Mouse (Mus musculus) thymus, adult 18-20 months (tissue): ENCODE results near the gene Dvl2.

Experiments used
- DNase-seq, 2 experiments: peaks; one replicate each; pipeline ENCODE4 v3.0.0; 2022; ENCODE audit warnings: mixed read lengths in 2 of 2

The Dvl2 gene

GRCm38 (mm10) chr11:70029829-70030550, 29.6 kb downstream of the Dvl2 start:
- DNase-seq: no peak

GRCm38 (mm10) chr11:70030651-70031320, 30.4 kb downstream of the Dvl2 start:
- no peak for DNase-seq

DNA sequence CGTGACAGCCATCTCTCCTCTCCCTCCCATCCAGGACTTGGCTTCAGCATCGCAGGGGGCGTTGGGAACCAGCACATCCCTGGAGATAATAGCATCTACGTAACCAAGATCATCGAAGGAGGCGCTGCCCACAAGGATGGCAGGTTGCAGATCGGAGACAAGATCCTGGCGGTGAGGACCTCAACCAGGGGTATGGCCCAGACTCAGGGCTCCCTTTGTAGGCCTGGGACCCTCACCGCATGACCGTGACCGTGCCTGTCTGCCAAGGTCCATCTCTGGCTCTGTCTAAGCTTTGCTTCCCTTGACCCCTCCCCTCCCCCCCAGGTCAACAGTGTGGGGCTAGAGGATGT, 30.9 kb downstream of the Dvl2 start:
- no peak for DNase-seq

DNA sequence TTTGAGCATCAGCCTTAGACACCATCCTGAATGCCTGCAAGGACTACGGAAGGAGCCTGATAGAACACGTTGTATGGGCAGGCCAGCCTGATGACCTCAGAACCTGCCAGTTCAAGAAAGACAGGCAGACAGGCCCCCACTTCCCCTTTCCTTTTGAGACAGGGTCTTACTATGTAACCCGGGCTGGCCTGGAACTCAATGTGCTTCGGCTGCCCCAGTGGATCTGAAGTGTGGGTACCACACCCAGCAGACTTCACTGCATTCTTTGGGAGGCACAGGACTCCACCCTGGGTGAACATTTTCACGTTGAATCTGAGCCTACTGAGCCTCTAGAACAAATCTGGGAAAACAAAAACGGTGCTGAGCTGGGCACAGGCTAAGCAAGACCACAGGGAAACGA, 37.8 kb downstream of the Dvl2 start:
- DNase-seq: no peak

- DNase-seq: no peak
Measured at GRCm38 (mm10) chr11:70039631-70040030, 39.2 kb downstream of the Dvl2 start.

DNA sequence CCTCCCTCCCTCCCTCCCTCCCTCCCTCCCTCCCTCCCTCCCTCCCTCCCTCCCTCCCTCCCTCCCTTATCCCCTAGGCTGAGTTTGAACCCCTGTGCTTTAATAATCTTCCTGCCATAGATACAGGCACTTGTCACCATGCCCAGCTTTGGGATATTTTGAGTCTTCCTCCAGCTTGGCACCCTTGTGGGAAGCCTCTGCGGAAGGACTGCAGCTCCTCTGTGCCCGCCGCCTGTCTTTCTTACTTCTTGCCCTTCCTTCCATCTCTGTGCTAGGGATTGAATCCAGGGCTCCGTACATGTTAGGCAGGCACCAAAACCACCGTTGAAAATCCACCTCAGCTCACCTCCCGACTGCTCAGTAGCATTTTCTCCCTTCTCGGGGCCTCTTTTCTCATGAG, 39.8 kb downstream of the Dvl2 start:
- DNase-seq: no peak

- DNase-seq: no peak
Measured at GRCm38 (mm10) chr11:70042309-70043085, 42.1 kb downstream of the Dvl2 start.

DNA sequence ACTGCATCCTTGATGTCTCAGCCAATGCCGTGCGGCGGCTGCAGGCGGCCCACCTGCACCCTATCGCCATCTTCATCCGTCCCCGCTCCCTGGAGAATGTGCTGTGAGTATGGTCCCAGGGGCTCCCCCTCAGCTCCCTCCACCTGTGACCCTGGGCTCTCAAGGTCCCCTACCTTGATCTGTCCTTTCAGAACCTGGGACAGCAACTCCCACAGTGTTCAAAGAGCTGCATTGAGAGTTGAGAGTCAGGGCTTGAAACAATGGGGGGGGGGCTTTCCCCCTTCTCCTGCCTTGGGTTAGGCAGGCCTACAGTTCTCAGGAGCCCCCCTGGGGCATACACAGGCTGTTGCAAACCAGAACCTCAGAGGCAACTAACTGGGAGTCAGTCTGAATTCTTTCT, 43.3 kb downstream of the Dvl2 start:
- no peak for DNase-seq

GRCm38 (mm10) chr11:70045435-70045834, 45.0 kb downstream of the Dvl2 start:
- DNase-seq: no peak

- DNase-seq: no peak
Measured at GRCm38 (mm10) chr11:70049366-70049765, 49.0 kb downstream of the Dvl2 start.

- DNase-seq: no peak
Measured at GRCm38 (mm10) chr11:70049816-70050215, 49.4 kb downstream of the Dvl2 start.

DNA sequence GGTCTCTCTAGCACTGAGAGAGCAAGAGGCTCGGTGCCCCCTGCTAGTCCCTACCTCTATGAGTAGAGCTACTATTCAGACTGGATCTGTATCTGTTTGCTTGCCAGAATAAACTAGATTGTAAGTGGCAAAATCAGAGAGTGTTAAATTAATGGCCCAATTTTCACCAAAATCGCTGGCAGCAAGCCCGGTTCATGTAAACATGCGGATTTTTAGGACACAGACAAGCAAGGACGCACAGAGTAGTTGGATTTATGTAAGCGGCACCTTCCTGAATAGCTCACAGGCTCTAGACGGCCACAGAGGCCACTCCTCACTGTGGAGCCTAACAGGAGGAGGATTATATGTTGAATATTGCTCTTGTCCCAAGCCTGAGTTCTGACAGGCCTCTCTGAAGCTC, 52.8 kb downstream of the Dvl2 start:
- no peak for DNase-seq

GRCm38 (mm10) chr11:70053898-70054570, 53.6 kb downstream of the Dvl2 start, which contains the start of gene Asgr1:
Gene Asgr1 (plus strand): TSS chr11:70054085.
- no peak for DNase-seq

DNA sequence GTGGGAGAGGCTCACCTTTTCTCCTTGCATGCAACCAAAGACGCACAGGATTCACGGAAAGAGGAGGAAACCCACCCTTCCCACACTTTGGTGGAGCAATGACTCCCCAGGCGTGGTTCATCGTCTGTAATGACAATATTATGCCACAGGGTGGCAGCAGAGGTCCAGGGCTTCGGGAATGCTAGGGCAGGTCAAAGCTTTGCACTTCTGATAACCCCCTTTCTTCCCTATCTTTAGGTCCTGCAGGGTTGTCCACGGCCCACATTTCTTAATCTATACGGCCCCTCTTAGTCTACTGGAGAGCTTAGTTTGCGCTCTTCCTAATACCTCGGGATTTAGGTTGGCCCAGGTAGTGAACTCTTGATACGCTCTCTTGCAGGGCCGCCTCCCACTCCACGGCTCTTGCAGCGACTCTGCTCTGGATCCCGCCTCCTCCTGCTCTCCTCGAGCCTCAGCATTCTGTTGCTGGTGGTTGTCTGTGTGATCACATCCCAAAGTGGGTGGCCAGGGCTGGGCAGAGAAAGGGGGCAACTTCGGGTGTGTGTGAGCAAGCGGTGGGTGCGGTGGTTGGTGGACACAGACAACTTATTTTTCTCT, 55.3 kb downstream of the Dvl2 start:
- peak; percentile 25 to 41 for DNase-seq

DNA sequence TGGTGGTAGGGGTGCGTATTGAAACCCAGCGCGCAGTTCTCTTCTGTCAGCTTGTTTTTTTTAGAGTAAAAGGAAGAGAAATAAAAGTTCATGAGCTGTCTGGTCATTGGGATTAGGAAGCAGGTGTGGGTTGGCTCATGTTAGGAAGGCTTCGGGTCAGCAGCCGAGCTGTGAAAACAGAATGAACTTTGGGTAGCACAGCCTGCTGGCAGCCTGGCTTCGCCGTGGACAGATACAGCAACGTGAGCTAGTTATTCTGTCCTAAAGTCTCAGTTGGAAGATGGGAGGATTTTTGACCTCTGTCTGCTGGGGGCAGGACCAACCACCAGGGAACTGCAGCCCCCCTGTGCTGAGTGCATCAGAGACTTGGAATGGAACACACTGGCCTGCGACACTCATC, 57.4 kb downstream of the Dvl2 start:
- no peak for DNase-seq

DNA sequence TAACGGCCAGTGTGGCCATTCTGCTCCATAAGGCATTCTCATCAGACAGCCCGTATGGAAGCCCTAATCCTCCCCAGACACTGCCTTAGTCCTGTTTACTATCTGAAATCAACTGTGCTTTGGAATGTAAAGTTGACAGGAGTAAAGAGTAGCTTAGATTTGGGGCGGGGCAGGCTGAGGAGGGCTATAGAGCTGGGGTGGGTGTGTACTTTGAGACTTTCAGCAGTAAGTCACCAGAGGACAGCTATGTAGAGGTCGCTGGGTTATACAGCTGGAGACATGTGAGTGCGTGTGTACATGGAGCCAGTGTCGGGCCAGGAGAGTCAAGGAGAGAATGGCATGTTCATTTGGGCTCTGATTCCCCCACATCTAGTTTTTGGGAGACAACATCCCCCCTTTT, 59.5 kb downstream of the Dvl2 start:
- no peak for DNase-seq
